Mouse (Mus musculus): Measurements from ENCODE around the gene Cfap97d1. TPM values are rescaled to one million over a fixed set of nuclear protein-coding genes. Genes with fewer than 3 reads are reported as not detected.

Cfap97d1 gene
- polyA plus RNA-seq, 1 experiment from 2014 or later, result not detected

GRCm38 (mm10) chr11:101974181-101974580 is 9.9 kb upstream of the Cfap97d1 start:
- WGBS, result 51% methylated on average over 6 of the region's 6 CpGs
- no peaks in the 10 kb centered on the region for H3K4me1 ChIP-seq (ENCODE audit: control insufficient read depth, insufficient read depth, low read length)
- no peak overlapping the region for H3K4me2 ChIP-seq (ENCODE audit: low read depth, low read length)
- no peak overlapping the region for H3K4me3 ChIP-seq (ENCODE audit: low read depth, low read length)
- no peak overlapping the region for H3K27ac ChIP-seq (replicated peaks; ENCODE audit: low read depth, low read length)
- DNase-seq (ENCODE audit: low spot score), result no peak
- H3K9ac ChIP-seq (replicated peaks; ENCODE audit: low read length), result no peak overlapping the region
- H3K27me3 ChIP-seq (ENCODE audit: control insufficient read depth, insufficient read depth, low read length), result no peaks in the 10 kb centered on the region
- no peak for ATAC-seq (replicated peaks; ENCODE audit: insufficient number of reproducible peaks, low FRiP score, low TSS enrichment, low read depth)
- no peaks in the 10 kb centered on the region for H3K36me3 ChIP-seq (replicated peaks; ENCODE audit: control insufficient read depth, insufficient read depth, low read depth, low read length)
- H3K9me3 ChIP-seq (replicated peaks; ENCODE audit: control insufficient read depth, low read length), result no peaks in the 10 kb centered on the region

GRCm38 (mm10) chr11:101974923-101975322 is 9.2 kb upstream of the Cfap97d1 start:
- ATAC-seq (replicated peaks; ENCODE audit: insufficient number of reproducible peaks, low FRiP score, low TSS enrichment, low read depth), result no peak

GRCm38 (mm10) chr11:101976949-101977348 is 7.1 kb upstream of the Cfap97d1 start:
- Histone ChIP-seq H3K9me3 (replicated peaks; ENCODE audit: control insufficient read depth, low read length) (no peaks in the 10 kb centered on the region), H3K36me3 (replicated peaks; ENCODE audit: control insufficient read depth, insufficient read depth, low read depth, low read length) (no peaks in the 10 kb centered on the region), H3K4me1 (ENCODE audit: control insufficient read depth, insufficient read depth, low read length) (no peaks in the 10 kb centered on the region), H3K4me3 (ENCODE audit: low read depth, low read length) (no peak overlapping the region), H3K9ac (replicated peaks; ENCODE audit: low read length) (no peak overlapping the region), H3K27me3 (ENCODE audit: control insufficient read depth, insufficient read depth, low read length) (no peaks in the 10 kb centered on the region), H3K4me2 (ENCODE audit: low read depth, low read length) (no peak overlapping the region), H3K27ac (replicated peaks; ENCODE audit: low read depth, low read length) (no peak overlapping the region)
- ATAC-seq (replicated peaks; ENCODE audit: insufficient number of reproducible peaks, low FRiP score, low TSS enrichment, low read depth) (no peak), DNase-seq (ENCODE audit: low spot score) (no peak)
- 93% methylated on average over 7 of the region's 7 CpGs for WGBS

More at GRCm38 (mm10) chr11:101974923-101975322, 9.2 kb upstream of the Cfap97d1 start:
- Histone ChIP-seq H3K4me1 (ENCODE audit: control insufficient read depth, insufficient read depth, low read length) (no peaks in the 10 kb centered on the region), H3K9me3 (replicated peaks; ENCODE audit: control insufficient read depth, low read length) (no peaks in the 10 kb centered on the region), H3K27ac (replicated peaks; ENCODE audit: low read depth, low read length) (no peak overlapping the region), H3K4me3 (ENCODE audit: low read depth, low read length) (no peak overlapping the region), H3K4me2 (ENCODE audit: low read depth, low read length) (no peak overlapping the region), H3K36me3 (replicated peaks; ENCODE audit: control insufficient read depth, insufficient read depth, low read depth, low read length) (no peaks in the 10 kb centered on the region), H3K9ac (replicated peaks; ENCODE audit: low read length) (no peak overlapping the region), H3K27me3 (ENCODE audit: control insufficient read depth, insufficient read depth, low read length) (no peaks in the 10 kb centered on the region)
- no peak for DNase-seq (ENCODE audit: low spot score)
- 53% methylated on average over 9 of the region's 9 CpGs for WGBS

DNA sequence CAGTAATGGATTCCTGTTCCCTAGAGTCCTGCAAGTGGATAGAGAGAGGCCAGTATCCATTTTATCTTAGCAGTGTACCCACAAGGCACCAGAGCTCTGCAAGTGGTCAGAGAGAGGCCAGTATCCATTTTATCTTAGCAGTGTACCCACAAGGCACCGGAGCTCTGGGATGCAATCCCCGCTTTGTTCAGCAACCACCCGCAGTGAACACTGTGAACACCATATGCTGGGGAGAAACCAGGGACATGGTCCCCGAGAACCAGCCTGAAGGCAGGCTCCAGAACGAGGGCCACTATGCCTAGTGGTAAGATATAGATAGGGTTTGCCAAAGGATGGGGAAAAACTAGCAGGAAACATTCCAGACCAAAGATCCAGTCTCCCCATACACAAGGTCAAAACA is 4.9 kb upstream of the Cfap97d1 start:
- Histone ChIP-seq H3K9ac (replicated peaks; ENCODE audit: low read length) (no peak overlapping the region), H3K4me3 (ENCODE audit: low read depth, low read length) (no peak overlapping the region), H3K4me1 (ENCODE audit: control insufficient read depth, insufficient read depth, low read length) (no peaks in the 10 kb centered on the region), H3K27ac (replicated peaks; ENCODE audit: low read depth, low read length) (no peak overlapping the region), H3K36me3 (replicated peaks; ENCODE audit: control insufficient read depth, insufficient read depth, low read depth, low read length) (no peaks in the 10 kb centered on the region), H3K9me3 (replicated peaks; ENCODE audit: control insufficient read depth, low read length) (no peaks in the 10 kb centered on the region), H3K27me3 (ENCODE audit: control insufficient read depth, insufficient read depth, low read length) (no peaks in the 10 kb centered on the region), H3K4me2 (ENCODE audit: low read depth, low read length) (no peak overlapping the region)
- DNase-seq (ENCODE audit: low spot score), result no peak
- 78% methylated on average over 5 of the region's 5 CpGs for WGBS
- ATAC-seq (replicated peaks; ENCODE audit: insufficient number of reproducible peaks, low FRiP score, low TSS enrichment, low read depth), result no peak

DNA sequence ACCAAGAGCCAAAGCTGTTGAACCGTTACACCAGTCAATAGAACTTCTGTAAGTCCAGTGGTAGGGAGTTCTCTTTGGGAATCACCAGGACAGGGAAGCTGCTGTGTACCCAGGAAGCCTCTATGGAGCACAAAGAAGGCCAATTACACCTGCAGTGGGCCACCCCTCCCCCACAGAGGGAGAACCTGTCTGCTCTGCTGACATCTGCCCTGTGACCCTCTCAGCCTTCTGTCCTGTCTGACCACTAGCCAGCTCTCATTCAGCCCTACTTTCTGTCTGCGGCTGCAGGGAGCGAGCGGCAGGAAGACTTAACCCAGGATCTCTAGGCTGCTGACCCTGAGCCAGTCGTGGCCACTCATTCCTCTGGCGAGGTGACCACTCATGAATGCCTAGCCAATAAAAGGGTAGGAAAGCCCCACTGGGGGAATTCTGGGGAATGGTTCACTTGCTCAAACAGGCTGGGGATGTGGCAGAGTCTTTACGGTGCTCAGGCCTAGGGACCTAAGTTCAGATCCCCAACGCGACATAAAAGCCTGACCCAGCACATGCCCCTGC is 3.4 kb upstream of the Cfap97d1 start:
- Histone ChIP-seq H3K27me3 (ENCODE audit: control insufficient read depth, insufficient read depth, low read length) (no peaks in the 10 kb centered on the region), H3K27ac (replicated peaks; ENCODE audit: low read depth, low read length) (no peak overlapping the region), H3K4me1 (ENCODE audit: control insufficient read depth, insufficient read depth, low read length) (no peaks in the 10 kb centered on the region), H3K4me2 (ENCODE audit: low read depth, low read length) (no peak overlapping the region), H3K36me3 (replicated peaks; ENCODE audit: control insufficient read depth, insufficient read depth, low read depth, low read length) (no peaks in the 10 kb centered on the region), H3K4me3 (ENCODE audit: low read depth, low read length) (no peak overlapping the region), H3K9ac (replicated peaks; ENCODE audit: low read length) (no peak overlapping the region), H3K9me3 (replicated peaks; ENCODE audit: control insufficient read depth, low read length) (no peaks in the 10 kb centered on the region)
- WGBS, result 70% methylated on average over 9 of the region's 9 CpGs
- ATAC-seq (replicated peaks; ENCODE audit: insufficient number of reproducible peaks, low FRiP score, low TSS enrichment, low read depth) (no peak), DNase-seq (ENCODE audit: low spot score) (no peak)

- Histone ChIP-seq H3K27me3 (ENCODE audit: control insufficient read depth, insufficient read depth, low read length) (no peaks in the 10 kb centered on the region), H3K4me3 (ENCODE audit: low read depth, low read length) (no peak overlapping the region), H3K27ac (replicated peaks; ENCODE audit: low read depth, low read length) (no peak overlapping the region), H3K4me1 (ENCODE audit: control insufficient read depth, insufficient read depth, low read length) (no peaks in the 10 kb centered on the region), H3K4me2 (ENCODE audit: low read depth, low read length) (no peak overlapping the region), H3K36me3 (replicated peaks; ENCODE audit: control insufficient read depth, insufficient read depth, low read depth, low read length) (no peaks in the 10 kb centered on the region), H3K9ac (replicated peaks; ENCODE audit: low read length) (no peak overlapping the region), H3K9me3 (replicated peaks; ENCODE audit: control insufficient read depth, low read length) (no peaks in the 10 kb centered on the region)
- 77% methylated on average over 11 of the region's 12 CpGs for WGBS
- DNase-seq (ENCODE audit: low spot score) (no peak), ATAC-seq (replicated peaks; ENCODE audit: insufficient number of reproducible peaks, low FRiP score, low TSS enrichment, low read depth) (no peak)
Observed at GRCm38 (mm10) chr11:101981850-101982249, 2.2 kb upstream of the Cfap97d1 start.

DNA sequence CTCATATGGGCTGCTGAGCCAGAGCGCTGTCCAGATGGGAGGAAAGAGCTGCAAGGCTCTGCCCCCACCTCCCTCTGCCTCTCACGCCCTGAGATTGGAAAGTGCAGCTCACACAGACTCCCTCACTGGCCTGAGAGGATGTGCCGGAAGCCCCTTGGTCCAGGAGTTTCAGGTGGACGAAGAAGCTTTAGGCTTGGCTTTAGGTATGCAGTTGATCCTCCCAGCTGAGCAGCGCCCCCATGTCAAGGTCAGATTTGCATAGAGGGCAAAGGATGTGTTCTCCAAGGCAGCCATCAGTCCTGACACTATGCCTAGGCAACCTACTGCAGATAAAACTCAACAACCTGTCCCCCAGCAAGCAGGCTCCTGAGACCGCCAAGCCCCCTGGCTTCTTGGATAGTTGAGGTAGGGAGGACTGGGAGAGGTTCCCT is 1.1 kb upstream of the Cfap97d1 start:
- no peak overlapping the region for H3K4me3 ChIP-seq (ENCODE audit: low read depth, low read length)
- no peak overlapping the region for H3K27ac ChIP-seq (replicated peaks; ENCODE audit: low read depth, low read length)
- no peak overlapping the region for H3K4me2 ChIP-seq (ENCODE audit: low read depth, low read length)
- no peak for ATAC-seq (replicated peaks; ENCODE audit: insufficient number of reproducible peaks, low FRiP score, low TSS enrichment, low read depth)
- DNase-seq (ENCODE audit: low spot score), result no peak
- H3K9me3 ChIP-seq (replicated peaks; ENCODE audit: control insufficient read depth, low read length), result no peaks in the 10 kb centered on the region
- no peak overlapping the region for H3K9ac ChIP-seq (replicated peaks; ENCODE audit: low read length)
- no peaks in the 10 kb centered on the region for H3K4me1 ChIP-seq (ENCODE audit: control insufficient read depth, insufficient read depth, low read length)
- no peaks in the 10 kb centered on the region for H3K27me3 ChIP-seq (ENCODE audit: control insufficient read depth, insufficient read depth, low read length)
- WGBS, result 53% methylated on average over 6 of the region's 6 CpGs
- H3K36me3 ChIP-seq (replicated peaks; ENCODE audit: control insufficient read depth, insufficient read depth, low read depth, low read length), result no peaks in the 10 kb centered on the region

GRCm38 (mm10) chr11:101983431-101983921 is 603 bp upstream of the Cfap97d1 start:
- ATAC-seq (replicated peaks; ENCODE audit: insufficient number of reproducible peaks, low FRiP score, low TSS enrichment, low read depth), result no peak
- Histone ChIP-seq H3K36me3 (replicated peaks; ENCODE audit: control insufficient read depth, insufficient read depth, low read depth, low read length) (no peaks in the 10 kb centered on the region), H3K27ac (replicated peaks; ENCODE audit: low read depth, low read length) (no peak overlapping the region), H3K9me3 (replicated peaks; ENCODE audit: control insufficient read depth, low read length) (no peaks in the 10 kb centered on the region), H3K9ac (replicated peaks; ENCODE audit: low read length) (no peak overlapping the region), H3K4me3 (ENCODE audit: low read depth, low read length) (no peak overlapping the region), H3K4me1 (ENCODE audit: control insufficient read depth, insufficient read depth, low read length) (no peaks in the 10 kb centered on the region), H3K4me2 (ENCODE audit: low read depth, low read length) (no peak overlapping the region), H3K27me3 (ENCODE audit: control insufficient read depth, insufficient read depth, low read length) (no peaks in the 10 kb centered on the region)
- DNase-seq (ENCODE audit: low spot score), result no peak
- WGBS, result 74% methylated on average over 10 of the region's 10 CpGs

Data from embryonic facial prominence, embryonic 11.5 days (tissue).